Mouse (Mus musculus) left cerebral cortex, adult 8-10 months (tissue): Measurements from ENCODE around the gene Ndel1. TPM values are rescaled to one million over a fixed set of nuclear protein-coding genes. Genes with fewer than 3 reads are reported as not detected.
"Not testable (repeated sequence)": the region's sequence is repeated elsewhere in the genome, so short reads cannot be mapped to it uniquely, and the experiment has no call there.

Experiments used
- DNase-seq, 2 experiments: peaks; one replicate each; pipeline ENCODE4 v3.0.0; 2022; ENCODE audit warnings: low spot score in 2 of 2
- total RNA-seq, 4 experiments: library from RNA; stranded (reverse); gene quantifications; 2 replicates each; pipeline ENCODE4 v1.2.4; 2022

Gene Ndel1
- total RNA-seq, 4 experiments from 2014 or later: 95.2 to 113 (median 110) TPM

DNA sequence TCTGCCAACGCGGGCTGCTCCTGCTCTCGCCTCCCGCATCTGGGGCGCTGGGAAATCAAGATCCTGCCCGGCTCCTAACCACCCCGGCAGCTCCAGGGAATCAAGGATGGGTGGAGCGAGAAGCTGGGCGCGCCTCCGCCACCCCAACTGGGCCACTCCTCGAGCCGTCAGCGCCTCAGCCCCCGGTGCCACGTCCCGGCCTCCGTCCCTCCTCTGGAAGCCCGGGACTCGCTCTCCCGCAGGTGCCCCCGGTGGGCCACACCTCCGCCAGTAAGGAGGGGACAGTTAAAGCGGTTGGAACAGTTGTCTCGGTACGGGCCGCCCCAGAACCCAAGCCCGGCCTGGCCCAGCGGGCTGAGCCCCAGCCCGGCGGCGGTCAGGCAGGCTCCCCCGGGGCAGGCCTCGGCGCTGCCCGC lies 19.2 kb downstream of the Ndel1 start:
- DNase-seq: peak in 1 of 2 experiments; percentile 46

DNA sequence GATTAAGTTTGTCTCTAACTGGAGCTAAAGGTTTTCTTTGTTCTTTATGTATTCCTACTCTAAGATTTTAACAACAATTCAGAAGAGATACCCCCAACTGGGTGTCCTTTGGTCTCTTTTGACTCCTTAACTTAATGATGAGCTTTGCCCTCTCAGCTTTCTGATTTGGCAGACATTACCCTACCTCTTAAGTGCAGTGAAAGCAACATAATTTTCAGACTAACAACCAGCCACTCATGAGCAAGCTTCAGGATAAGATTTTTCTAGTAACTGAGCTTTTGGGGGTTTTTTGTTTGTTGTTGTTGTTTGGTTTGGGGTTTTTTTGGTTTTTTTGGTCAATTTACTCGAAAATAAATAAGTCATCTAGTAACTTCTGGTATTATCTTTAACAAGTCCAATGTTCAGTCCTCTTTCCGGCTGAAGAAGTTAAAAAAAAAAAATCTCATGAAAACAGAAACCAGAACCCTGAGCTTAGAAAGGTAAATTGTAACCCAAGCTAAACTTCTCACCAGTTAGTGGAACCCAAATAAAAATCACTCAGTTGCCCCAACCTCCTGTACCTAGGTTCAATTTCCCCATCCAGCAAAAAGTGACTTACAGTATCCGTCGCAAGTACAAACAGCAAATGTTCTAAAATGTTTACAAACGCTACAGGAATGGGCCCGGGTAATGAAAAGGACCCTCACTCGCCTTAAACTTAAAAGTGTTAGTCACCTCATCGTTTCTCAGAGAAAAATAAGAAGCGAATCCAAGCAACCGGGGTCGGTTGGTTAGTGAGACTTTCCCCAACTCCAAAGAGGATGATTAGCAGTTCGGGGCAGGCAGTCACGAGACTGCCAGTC lies 19.8 kb downstream of the Ndel1 start:
- DNase-seq: no peak

DNA sequence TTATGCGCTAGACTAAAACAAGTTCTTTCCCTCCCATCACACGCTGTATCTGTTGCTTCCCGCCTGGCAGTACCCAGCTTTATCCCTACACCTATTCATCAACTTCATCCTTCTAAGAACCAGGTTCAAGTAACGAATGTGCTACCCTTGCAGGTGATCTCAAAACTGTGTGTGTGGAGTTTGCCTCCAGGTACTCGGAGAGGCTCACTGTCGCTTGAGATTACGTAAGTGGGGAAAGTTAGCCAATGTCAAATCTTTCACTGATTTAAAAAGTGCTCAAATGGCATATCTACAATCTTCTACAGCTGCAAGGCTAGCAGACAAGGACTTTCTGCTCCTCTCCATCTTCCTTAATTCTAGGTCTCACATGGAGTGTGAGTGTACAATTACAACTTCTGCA lies 20.8 kb downstream of the Ndel1 start:
- no peak for DNase-seq

DNA sequence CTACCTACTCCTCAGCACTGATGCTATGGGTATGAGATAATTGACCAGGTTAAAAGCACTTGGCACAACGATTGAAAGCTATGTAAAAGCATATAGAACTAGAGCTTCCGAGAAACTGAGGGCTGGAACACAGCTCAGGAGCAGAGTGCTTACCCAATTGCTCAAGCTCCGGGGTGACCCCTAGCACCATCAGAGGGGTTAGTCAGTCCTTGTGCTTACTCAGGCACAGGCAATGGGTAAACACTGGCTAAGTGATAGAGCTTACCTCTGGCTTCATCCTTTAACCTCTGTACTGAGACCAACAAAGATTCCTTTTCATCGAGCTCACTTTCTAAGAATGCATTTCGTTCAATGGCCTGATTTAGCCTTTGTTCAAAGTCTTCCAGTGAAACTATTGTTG lies 32.1 kb downstream of the Ndel1 start:
- no peak for DNase-seq

DNA sequence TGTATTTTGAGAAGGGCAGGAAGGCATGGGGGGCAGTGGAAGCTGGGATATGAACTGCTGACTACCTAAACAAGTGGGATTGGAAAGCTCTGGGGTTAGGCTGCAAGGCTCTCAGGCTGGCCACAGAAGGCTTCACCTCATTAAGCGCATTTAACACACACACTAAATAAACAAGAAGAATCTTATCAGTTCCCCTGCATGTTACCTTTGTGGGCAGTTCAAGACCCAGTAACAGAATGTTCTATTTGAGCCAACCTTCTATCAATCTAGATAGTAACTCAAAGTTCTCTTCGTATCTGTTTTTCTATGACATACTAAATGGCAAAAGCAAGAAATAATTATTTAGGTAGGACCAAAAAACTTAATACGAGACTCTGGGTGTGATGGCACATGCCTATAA lies 36.6 kb downstream of the Ndel1 start:
- DNase-seq: no peak

DNA sequence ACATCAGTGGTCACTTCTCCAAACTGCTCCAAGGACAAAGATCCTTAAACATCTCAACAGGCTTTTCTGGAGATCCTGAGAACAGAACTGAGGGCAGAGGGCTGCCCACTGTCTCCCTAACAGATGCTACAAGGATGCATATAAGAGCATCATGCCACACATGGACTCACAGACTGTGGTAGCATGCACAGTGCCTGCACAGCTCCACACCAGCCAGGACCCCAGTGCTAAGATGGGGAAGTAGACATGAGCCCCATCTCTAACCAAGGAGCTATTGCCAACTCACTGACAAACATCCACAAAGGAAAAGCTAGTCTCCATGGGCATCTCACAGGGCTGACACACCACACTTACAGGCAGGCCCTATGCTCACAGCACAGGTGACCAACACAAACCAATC lies 38.1 kb downstream of the Ndel1 start:
- DNase-seq: no peak

DNA sequence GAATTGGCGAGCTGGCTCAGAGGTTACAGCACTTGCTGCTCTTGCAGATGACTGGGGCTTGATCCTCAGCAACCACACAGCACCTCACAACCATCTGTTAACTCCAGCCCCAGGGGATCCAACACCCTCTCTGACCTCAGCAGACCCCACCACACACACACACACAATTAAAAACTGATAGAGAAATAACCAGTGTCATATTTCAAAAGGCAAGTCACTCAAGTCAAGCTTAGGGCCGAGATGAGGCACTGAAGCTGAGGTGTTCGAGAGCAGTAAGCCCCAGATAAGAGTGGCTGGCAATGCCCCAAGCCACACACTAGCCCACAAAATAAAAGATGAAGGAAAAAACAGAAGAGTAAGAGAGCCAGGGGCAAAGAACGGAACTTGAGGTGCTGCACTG lies 38.9 kb downstream of the Ndel1 start:
- DNase-seq: no peak

DNA sequence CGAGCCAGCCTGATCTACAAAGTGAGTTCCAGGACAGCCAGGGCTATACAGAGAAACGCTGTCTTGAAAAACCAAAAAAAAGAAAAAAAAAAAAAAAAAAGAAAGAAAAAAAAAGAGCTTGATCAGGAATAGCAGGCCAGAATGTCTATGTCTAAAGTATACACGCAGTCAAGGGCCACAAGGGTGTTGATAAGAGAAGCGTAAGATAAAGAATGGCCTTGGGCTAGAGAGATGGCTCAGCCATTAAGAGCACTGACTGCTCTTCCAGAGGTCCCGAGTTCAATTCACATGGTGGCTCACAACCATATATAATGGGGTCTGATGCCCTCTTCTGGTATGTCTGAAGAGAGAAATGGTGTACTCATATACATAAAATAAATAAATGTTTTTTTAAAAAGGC lies 40.1 kb downstream of the Ndel1 start:
- not testable (repeated sequence) for DNase-seq

DNA sequence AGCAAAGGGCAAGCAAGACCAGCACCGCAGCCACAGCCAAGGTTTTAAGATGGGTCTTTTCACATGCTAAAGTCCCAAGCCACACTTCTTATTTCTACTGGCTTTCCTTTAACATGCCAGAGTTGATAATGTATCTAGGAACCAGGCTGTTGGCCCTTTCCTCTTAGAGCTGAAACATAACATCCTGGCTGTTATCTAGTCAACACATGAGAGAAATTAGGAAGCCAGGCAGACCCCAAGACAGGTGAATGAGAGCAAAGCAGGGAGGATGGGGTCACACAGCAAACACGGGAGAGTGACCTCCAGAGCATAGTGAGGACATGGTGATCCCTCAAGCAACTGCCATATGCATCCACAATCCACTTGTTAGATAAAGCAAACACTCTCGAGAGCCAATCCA lies 44.9 kb downstream of the Ndel1 start:
- DNase-seq: no peak

DNA sequence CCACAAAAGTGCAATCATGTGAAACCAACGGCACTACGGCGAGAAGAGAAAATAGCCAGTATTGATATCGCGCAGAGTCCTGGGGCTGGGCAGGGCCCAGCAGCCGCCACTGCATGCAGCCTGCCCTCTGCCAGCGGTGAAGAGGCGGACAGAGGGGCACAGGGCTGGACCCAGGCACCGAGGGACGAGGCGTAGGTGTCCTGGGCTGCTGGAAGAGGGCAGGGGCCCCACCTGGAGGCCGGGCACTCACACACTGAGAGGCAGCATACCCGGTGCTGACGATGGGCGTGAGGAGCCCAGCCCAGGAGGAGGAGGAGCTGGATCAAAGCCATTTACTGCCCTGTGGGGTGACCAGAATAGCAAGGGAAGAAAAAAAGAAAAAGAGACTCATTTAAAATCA lies 49.3 kb downstream of the Ndel1 start:
- no peak for DNase-seq

DNA sequence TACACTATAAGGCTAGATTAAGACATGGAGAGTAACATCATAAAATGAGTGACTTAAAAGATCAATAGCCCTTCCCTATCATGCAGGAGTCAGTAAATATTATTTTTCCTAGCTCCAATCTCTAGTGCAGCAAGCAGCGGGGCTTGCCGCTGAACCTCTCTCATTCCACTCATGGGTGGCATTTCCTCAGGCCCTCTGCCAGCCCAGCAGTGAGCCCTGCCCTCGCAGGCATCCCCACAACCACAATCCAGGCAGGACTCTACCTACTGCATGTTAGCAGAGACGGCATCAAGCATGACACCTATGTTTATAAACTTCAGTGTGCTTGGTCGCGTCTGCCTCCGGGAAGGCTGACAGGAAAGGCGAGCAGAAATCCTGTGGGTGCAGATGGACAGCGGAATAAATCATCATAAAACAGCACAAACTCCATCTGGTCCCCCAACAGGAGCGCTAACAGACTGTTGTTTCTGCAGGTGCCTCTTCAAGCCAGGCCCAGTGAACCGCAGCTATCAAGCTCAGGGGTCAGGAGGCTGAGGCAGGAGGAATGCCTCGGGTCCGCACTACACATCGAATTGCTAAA lies 52.3 kb downstream of the Ndel1 start:
- DNase-seq: no peak

DNA sequence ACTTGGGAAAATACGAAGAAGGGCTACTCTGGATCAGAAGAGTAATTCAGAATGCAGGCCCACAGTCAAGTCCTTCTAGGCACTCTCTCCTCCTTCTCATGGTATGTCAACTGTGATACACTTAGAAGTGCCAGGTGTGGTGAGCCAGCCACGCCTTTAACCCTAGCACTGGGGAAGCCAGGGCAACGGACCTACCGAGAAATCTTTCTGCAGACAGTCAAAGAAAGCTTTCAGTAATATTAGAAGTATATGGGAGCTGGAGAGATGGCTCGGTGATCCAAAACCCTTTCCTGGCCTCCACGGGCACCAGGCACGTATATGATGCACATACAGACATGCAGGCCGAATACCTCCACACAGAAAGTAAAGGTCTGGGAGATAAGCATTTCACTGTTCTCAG lies 53.2 kb downstream of the Ndel1 start:
- DNase-seq: no peak

DNA sequence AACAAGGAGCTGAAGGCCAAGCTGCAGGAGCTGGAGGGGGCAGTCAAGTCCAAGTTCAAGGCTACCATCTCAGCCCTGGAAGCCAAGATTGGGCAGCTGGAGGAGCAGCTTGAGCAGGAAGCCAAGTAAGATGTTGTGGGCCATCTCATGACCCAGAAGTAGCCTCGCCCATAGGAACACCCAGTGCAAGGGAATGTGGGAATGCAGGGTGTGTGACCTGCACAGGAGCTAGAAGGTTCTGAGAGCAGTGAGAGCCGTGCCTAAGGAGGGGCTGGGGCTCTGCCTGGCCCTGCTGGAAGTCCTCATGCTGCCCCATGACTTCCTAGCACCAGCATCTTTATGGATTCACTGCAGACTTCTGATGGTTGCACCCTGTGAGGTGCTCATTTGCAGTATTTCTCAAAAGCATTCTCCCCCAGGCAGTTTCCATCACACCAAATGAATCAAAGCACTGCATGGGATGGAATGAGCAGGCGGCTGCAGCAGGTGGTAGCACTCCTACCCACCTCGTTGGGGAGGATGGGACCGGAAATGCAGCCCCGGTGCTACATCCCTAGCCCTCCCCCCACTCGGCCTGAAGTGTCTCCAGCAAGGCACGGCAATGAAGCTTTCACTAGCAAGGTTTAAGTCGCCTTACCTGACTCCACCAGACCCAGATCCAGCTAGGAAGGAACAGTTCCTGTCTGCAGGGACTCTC lies 59.6 kb downstream of the Ndel1 start:
- DNase-seq: no peak

DNA sequence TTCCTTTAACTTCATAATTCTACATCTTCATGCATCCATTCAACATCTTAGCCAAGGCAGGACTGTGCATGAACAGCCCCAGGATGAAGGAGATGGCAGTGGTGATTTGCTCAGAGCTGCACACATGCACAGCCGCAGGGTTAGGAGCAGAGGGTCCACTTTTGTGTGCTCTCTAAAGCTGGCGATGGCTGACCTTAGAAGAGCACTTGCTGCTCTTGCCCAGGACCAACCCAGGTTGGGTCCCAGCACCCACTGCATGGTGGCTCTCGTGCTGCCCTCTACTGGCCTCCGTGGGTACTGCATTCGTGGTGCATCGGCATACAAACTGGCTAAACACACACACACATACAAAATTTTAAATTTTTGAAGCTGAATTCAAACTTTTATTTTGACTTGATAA lies 63.9 kb downstream of the Ndel1 start:
- DNase-seq: peak in 1 of 2 experiments; percentile 73

DNA sequence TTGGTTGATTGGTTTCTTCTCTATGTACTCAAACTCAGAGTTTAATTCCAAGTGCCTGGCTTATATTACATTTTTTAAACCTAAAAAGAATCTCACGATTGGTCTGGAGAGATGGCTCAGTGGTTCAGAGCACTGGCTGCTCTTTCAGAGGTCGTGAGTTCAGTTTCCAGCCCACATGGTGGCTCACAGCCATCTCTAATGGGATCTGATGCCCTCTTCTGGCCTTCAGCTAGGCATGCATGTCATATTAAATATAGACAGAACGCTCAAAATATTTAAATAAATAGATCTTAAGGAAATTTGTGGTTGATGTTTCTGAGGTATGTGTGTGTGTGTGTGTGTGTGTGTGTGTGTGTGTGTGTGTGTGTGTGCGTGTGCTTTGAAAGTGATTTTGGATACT lies 66.5 kb downstream of the Ndel1 start:
- no peak for DNase-seq

DNA sequence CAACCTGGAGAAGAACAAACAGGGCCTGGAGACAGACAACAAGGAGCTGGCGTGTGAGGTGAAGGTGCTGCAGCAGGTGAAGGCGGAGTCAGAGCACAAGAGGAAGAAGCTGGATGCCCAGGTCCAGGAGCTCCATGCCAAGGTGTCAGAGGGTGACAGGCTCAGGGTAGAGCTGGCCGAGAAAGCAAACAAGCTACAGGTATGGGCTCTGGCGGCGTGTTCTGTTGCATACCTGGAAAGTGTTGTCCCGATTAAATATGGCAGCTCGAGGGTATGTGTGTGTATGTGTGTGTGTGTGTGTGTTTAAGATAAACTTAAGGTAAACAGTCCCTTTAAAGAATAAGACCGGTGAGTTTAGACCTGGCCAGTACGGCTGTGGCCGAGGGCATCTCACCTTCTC lies 73.4 kb downstream of the Ndel1 start:
- no peak for DNase-seq

DNA sequence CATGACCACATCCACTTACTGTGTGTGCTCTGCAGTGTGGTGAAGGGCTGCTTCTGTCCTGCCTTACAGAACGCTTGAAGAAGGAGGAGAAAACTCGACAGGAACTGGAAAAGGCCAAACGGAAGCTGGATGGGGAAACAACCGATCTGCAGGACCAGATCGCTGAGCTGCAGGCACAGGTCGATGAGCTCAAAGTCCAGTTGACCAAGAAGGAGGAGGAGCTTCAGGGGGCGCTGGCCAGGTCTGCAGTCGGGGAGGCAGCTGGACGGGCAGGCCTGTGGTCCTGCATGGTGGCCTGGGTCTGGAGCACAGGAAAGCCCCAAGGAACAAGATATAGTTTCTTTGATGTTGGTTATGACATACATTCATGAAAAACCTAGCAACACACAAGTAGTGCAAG lies 79.9 kb downstream of the Ndel1 start:
- DNase-seq: no peak

DNA sequence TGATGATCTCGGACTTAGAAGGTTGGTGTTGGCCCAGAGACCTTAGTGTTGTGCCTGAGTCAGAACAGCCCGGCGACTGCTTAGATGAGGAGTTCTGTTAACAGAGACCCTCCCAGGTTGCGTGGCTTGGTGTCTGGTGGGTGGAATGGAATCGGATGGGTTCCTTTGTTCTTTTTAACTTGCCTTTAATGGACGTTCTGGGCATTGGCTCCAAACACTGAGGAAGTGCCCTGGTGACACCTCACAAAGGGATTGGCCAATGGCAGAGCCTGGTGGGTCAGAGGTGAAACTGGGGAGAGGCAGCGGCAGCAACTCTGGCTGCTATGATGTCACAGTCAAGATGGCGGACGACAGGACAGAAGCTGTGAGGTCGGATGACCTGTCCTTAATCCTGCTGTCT lies 80.9 kb downstream of the Ndel1 start:
- DNase-seq: no peak

DNA sequence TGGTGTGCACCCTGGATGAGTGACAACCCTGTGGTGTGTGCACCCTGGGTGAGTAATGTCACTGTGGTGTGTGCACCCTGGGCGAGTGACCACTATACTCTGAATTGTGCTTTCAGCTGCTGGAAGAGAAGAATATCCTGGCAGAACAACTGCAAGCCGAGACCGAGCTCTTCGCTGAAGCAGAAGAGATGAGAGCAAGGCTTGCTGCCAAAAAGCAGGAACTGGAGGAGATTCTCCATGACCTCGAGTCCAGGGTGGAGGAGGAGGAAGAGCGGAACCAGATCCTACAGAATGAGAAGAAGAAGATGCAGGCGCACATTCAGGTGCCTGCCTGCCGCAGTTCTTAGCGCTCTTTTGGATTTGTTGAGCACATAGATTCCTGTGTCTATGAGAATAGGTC lies 84.4 kb downstream of the Ndel1 start:
- no peak for DNase-seq

DNA sequence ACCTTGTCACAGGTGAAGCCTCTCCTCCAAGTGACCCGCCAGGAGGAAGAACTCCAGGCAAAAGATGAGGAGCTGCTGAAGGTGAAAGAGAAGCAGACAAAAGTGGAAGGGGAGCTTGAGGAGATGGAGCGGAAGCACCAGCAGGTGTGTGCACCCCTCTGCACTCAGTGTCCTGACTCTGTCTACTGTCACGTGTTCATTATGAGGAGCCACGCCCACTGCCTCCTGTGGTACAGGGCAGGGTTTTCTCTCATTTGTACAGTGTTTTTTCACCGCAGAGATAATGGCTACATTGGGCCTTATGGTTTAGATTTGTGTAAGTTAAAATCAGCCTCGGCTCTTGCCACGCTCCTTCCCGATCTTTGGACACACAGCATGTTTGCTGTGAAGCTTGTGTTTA lies 85.8 kb downstream of the Ndel1 start:
- DNase-seq: no peak

DNA sequence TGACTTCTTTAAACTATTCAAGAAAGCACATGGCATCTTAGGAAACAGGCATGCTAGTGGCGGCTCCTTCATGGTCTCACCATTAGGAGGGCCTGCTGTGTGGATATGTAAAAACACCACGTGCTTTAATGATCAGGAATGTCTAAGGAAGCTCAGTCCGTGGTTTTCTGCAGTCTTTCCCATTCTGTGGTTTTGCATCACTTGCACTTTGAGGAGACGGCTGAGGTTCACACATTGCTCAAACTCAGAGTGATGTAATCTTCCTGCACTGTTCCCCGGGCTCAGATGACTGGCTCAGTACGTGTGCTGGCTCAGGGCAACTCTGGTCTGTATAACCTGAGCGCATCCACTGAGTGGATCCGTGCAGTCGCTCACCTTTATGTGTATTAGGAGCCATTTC lies 89.3 kb downstream of the Ndel1 start:
- no peak for DNase-seq

DNA sequence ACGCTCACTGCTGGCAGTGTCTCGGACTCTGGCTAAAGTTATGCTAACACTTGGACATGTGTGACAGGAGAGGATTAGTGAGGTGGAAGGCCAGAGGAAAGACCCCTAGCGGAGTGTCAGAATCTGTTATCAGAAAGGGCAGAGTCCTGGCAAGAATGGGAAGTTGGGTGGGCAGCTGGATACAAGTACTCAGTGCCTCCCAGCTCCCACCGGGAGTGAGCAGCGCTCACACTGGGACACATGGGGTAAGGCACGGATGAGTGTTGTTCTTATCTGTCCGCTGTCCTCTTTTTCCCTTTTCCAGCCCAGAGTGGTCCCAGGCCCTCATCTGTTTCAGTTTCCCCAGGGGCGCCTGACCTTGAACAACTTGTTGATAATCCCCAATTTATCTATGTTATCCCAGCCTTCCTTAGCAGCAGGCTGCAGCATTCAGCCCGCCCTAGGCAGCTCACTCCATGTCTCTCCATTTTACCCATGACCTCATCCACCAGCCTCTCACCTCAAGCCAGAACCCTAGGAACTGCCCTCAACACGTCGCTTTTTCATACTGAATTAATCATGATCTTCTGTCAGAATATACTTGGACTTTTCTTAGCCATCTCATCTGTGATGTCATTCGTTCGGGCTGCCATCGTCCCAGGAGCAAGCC lies 91.1 kb downstream of the Ndel1 start:
- DNase-seq: no peak
